Mouse (Mus musculus): ENCODE data around the gene Zfp39. TPM values are rescaled to one million over a fixed set of nuclear protein-coding genes. Genes with fewer than 3 reads are reported as not detected.
"Not testable (repeated sequence)": the region's sequence is repeated elsewhere in the genome, so short reads cannot be mapped to it uniquely, and the experiment has no call there.

Gene Zfp39
- total RNA-seq, 2 experiments from 2014 or later: 9.5 to 9.6 TPM

DNA sequence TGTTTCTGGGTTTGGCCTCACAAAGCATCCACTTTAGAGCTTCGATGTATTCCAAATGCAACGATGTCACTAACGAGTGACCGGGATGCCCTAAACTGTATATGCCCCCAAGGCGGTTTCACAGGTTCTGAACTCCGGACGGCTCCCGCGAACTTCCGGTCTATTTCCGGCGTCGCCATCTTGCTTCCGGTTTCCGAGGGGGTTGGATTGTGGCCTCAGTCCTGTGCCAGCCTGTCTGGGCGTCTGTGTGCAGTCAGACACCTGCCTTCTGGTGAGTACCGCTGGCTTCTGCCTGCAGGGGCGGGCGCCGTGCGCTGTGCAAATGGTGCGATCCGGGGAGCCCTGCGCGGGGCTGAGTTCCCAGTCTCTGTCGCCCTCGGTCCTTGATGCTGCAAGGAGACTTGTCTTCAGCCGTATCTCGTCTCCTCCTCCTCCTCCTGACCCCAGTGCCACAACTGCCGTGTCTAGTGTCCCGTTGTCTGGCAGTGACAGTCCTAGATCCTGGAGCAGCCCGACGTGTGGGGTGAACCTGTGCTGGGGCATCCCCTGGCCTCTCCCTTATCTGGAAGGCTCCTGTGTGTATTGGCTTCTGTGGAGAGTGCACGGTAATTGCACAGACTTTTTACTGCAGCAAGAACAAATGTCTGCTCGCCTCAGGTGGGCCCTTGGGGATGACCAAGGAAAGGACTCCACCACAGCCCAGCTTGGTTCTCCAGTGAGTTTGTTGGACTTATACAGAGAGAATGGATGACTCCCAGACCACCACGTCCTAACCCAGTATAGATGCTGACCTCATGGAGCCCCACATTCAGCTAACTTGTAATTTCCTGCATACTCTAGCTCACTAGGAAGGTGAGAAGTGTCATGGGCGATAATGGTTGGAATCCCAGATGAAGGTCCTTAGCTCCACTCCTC is 36.7 kb downstream of the Zfp39 start, which contains the start of gene 2810021J22Rik:
2810021J22Rik (plus strand) TSS at position 178 of the 915 bp plus-strand sequence.
- DNase-seq (ENCODE audit: extremely low spot score in 1 of 2, low spot score in 2 of 2): peak; percentile 62 to 82
- intact Hi-C loops (cut with DNase I): no loop called here

DNA sequence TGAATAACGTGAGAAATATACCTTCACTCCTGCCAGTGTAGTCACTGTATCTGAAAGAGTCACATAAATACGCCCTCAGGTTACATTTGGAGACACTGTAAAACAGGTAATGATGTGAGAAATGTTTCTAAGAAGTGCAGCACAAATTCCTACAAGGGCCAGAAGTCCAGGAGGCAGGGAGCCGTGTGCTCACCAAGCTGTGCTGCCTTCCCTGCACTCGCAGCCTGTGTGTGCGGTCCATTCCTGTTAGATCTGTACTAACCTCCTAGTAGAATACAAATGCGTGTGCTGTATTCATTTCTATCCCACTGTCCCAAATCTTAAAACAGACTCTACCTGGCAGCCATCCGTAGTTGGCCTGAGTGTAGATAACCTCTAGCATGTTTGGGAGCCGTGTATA is 43.3 kb downstream of the Zfp39 start:
- DNase-seq (ENCODE audit: extremely low spot score in 1 of 2, low spot score in 2 of 2): no peak
- intact Hi-C loops (cut with DNase I): no loop called here

DNA sequence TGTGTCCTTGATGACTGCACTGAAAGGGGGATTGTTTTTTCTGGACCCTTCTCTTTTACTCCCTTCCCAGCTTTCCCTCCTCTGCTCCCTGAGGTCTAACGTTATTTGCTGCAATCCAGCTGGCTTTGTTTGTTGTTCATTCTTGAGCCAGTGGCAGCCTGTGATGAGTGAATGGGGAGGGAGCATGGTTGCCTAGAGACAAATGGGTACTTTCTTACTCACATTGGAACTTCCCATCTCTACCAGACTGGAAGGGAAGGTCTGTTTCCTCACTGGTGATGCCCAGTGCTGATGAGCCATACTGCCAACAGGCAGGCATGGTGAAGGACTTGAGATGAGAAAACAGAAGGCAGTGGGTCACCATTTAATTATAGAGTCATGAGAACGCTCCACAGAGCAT is 54.3 kb downstream of the Zfp39 start:
- no peak for DNase-seq (ENCODE audit: extremely low spot score in 1 of 2, low spot score in 2 of 2)
- intact Hi-C loops (cut with DNase I): no loop called here

DNA sequence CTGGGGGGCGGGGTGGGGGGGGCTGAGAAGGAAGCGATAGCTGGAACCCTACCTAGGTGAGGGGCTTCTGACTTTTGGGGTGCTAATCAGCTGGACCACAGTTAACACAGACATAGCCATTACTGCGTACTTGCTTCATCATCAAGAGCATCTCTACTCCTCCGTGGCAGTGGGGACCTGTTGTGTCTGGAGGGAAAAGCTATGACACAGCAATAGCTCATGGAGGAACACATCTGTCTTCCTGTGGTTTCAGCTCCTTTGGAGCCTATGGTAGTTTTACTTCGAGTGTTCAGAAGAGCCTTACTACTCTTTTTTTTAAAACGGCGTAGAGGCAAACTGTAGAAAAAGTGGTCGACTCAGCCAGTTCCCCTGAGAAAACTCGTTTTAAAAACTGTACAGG is 56.4 kb downstream of the Zfp39 start:
- intact Hi-C loops (cut with DNase I): no loop called here
- DNase-seq (ENCODE audit: extremely low spot score in 1 of 2, low spot score in 2 of 2): no peak

DNA sequence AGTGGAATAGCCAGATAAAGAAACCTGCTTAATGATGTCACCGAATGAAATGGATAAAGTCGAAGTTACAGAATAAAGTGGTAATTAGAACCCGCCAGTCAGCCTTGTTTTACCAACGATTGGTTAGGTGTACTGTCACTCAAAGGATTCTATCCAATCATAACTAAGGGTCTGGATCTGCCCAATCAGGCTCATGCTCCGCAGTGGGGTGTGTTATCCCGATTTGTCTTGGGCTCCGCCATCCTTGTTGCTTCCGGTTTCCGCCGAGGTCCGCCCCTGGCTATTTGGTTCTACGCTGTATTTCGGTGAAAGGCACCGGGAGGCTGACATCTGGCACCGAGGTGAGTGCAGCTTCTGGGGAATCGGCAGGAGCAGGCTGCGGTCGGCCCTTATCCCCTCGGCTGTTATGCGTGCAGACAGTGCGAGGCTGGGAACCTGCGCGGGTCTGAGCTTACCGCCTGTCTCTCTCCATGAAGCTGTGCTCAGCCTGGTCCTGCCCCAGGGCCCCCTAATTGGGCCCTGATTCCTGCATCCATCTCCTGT is 57.0 kb downstream of the Zfp39 start, which contains the start of gene Gm12258:
Gm12258 (plus strand) TSS at position 240 of the 543 bp plus-strand sequence.
- peak; percentile 89 to 99 for DNase-seq (ENCODE audit: extremely low spot score in 1 of 2, low spot score in 2 of 2)
- intact Hi-C loops (cut with DNase I): no loop called here

DNA sequence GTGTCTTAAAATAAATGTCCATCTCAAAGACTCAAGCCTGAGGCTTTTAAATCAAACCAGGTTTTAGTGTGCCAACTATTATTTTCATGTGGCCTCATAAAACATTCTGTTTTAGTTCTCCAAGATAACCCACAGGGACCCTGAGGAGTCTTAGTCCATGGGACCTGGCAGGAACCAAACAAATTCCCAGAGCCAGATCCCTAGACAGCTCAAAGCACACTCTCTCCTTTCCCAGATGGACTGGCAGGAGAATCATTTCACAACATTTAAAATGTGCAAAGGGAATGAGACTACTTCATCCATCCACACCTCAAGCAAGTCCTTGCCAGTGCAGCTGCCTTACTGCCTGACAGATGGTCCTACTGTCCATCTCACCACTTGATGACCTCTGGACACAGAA is 65.1 kb downstream of the Zfp39 start, which contains the start of gene Olfr311:
Olfr311 (plus strand) TSS at position 301 of the 400 bp plus-strand sequence.
- DNase-seq (ENCODE audit: extremely low spot score in 1 of 2, low spot score in 2 of 2); intact Hi-C loops (cut with DNase I): not testable (repeated sequence)

Other genes with a start within 250 kb of the Zfp39 start
- not detected for gene Olfr322, start 245.4 kb downstream of the Zfp39 start, total RNA-seq (2021)
- not detected for gene Olfr320, start 223.1 kb downstream of the Zfp39 start, total RNA-seq (2021)
- not detected for gene Olfr319, start 205.1 kb downstream of the Zfp39 start, total RNA-seq (2021)
- not detected for gene Olfr318, start 180.2 kb downstream of the Zfp39 start, total RNA-seq (2021)
- under 1 TPM; 0.20 to 0.30 TPM for gene Olfr317, start 165.0 kb downstream of the Zfp39 start, total RNA-seq (2021)
- gene Olfr316, start 151.5 kb downstream of the Zfp39 start, total RNA-seq (2021): under 1 TPM; 0.24 to 0.28 TPM
- gene Olfr315, start 131.0 kb downstream of the Zfp39 start, total RNA-seq (2021): not detected
- not detected for gene Olfr314, start 121.3 kb downstream of the Zfp39 start, total RNA-seq (2021)
- gene Fam183b, start 102.3 kb downstream of the Zfp39 start, total RNA-seq (2021): 1 to 10 TPM; 1.2 to 2.2 TPM
- gene Olfr313, start 89.2 kb downstream of the Zfp39 start, total RNA-seq (2021): not detected
- not detected for gene Olfr312, start 75.0 kb downstream of the Zfp39 start, total RNA-seq (2021)
- gene Olfr311, start 65.0 kb downstream of the Zfp39 start, total RNA-seq (2021): not detected
- 10 to 100 TPM; 17.5 to 18.7 TPM for gene Gm12258, start 57.1 kb downstream of the Zfp39 start, total RNA-seq (2021)
- 10 to 100 TPM in 1 of 2 experiments, 1 to 10 TPM in 1; 8.8 to 11.0 TPM for gene 2810021J22Rik, start 37.0 kb downstream of the Zfp39 start, total RNA-seq (2021)
- gene Btnl10, start 13.7 kb upstream of the Zfp39 start, total RNA-seq (2021): under 1 TPM in 1 of 2 experiments, not detected in 1; 0.06 TPM
- gene Rnf187, start 34.7 kb upstream of the Zfp39 start, total RNA-seq (2021): 100 to 1,000 TPM; 471 to 480 TPM
- gene Hist3h2ba, start 44.7 kb upstream of the Zfp39 start, total RNA-seq (2021): 100 to 1,000 TPM; 172 to 180 TPM
- gene Hist3h2a, start 50.5 kb upstream of the Zfp39 start, total RNA-seq (2021): 10 to 100 TPM; 66.5 to 67.4 TPM
- 1 to 10 TPM; 2.8 to 3.7 TPM for gene Trim17, start 50.5 kb upstream of the Zfp39 start, total RNA-seq (2021)
- gene Trim11, start 73.9 kb upstream of the Zfp39 start, total RNA-seq (2021): 10 to 100 TPM; 22.0 to 22.7 TPM
- 1 to 10 TPM; 2.1 to 2.3 TPM for gene Obscn, start 232.2 kb upstream of the Zfp39 start, total RNA-seq (2021)